Mouse (Mus musculus) liver, embryonic 14.5 days (tissue): ENCODE measurements around the gene Smc6. TPM values are rescaled to one million over a fixed set of nuclear protein-coding genes. Genes with fewer than 3 reads are reported as not detected.

ENCODE experiments used
- ATAC-seq: fragments of 200-750 bp; cut with Nextera tagmentation; 2 replicates; pipeline ENCODE4 v1.8.0; 2017; ENCODE audit warnings: moderate number of reproducible peaks, mild to moderate bottlenecking, moderate library complexity; ENCODE audit not compliant: insufficient read depth
- DNase-seq, 3 experiments: peaks; one replicate each; pipeline ENCODE4 v3.0.0-alpha.2; 2012 to 2013; ENCODE audit warnings: low read depth in 3 of 3, low spot score in 3 of 3
- H3K27ac ChIP-seq: fragments of 300-500 bp; sonication (generic); 2 replicates; pipeline ENCODE4 v1.5.1; 2014; ENCODE audit warnings: moderate library complexity, mild to moderate bottlenecking, control low read depth, inconsistent platforms
- H3K27me3 ChIP-seq: fragments of 300-500 bp; sonication (generic); 2 replicates; pipeline ENCODE4 v1.6.1; 2014; ENCODE audit warnings: mild to moderate bottlenecking, low read length, moderate library complexity; ENCODE audit not compliant: control insufficient read depth, insufficient read depth
- H3K36me3 ChIP-seq: fragments of 300-500 bp; sonication (generic); replicated peaks from 2 replicates; pipeline ENCODE4 v1.6.1; 2014; ENCODE audit warnings: low read depth; ENCODE audit not compliant: control insufficient read depth, insufficient read depth
- H3K4me1 ChIP-seq, 2 experiments: fragments of 200-500 bp in 1 of 2; fragments of 300-500 bp in 1 of 2; sonication (generic) in 1 of 2; replicated peaks; 2 replicates each; pipeline ENCODE4 v1.6.1; 2012 to 2014; ENCODE audit warnings: antibody characterized with exemption in 1 of 2, inconsistent platforms in 1 of 2, low read length in 1 of 2; ENCODE audit not compliant: control insufficient read depth in 2 of 2, insufficient read depth in 2 of 2
- H3K4me2 ChIP-seq: fragments of 300-500 bp; sonication (generic); 2 replicates; pipeline ENCODE4 v1.6.1; 2014; ENCODE audit warnings: low read depth, mild to moderate bottlenecking, control low read depth, moderate library complexity
- H3K4me3 ChIP-seq, 2 experiments: fragments of 200-500 bp in 1 of 2; fragments of 300-500 bp in 1 of 2; sonication (generic) in 1 of 2; 2 replicates each; pipeline ENCODE4 v1.5.1; 2012 to 2014; ENCODE audit warnings: low read depth in 2 of 2, low read length in 2 of 2, mild to moderate bottlenecking in 2 of 2, control low read depth in 1 of 2, inconsistent platforms in 1 of 2, moderate library complexity in 1 of 2; ENCODE audit not compliant: insufficient read depth in 1 of 2
- H3K9ac ChIP-seq: fragments of 300-500 bp; sonication (generic); replicated peaks from 2 replicates; pipeline ENCODE4 v1.6.1; 2014; ENCODE audit warnings: mild to moderate bottlenecking, control low read depth, moderate library complexity
- H3K9me3 ChIP-seq: fragments of 300-500 bp; sonication (generic); 2 replicates; pipeline ENCODE4 v1.6.1; 2016; ENCODE audit warnings: low read length, mixed read lengths; ENCODE audit not compliant: control insufficient read depth
- CTCF ChIP-seq: IDR thresholded peaks from 2 replicates; pipeline ENCODE4 v1.5.1; 2016; ENCODE audit warnings: antibody characterized with exemption, low read depth, control low read depth
- EP300 ChIP-seq: IDR thresholded peaks from 2 replicates; pipeline ENCODE4 v1.6.1; 2016; ENCODE audit warnings: antibody characterized with exemption, low read depth
- WGBS: fragments of 180-500 bp; shearing (Covaris S2); extraction: QIAGEN DNeasy Blood & Tissue Kit; methylation state at CpG from one replicate; pipeline ENCODE4 v1.1.7; 2014; ENCODE audit not compliant: insufficient replicate concordance; 5-methylcytosine and 5-hydroxymethylcytosine counted together
- polyA plus RNA-seq, 2 experiments: library from polyadenylated mRNA; depleted of rRNA in 1 of 2; stranded (reverse) in 1 of 2; unstranded in 1 of 2; fragments of >200 nt; fragmentation: Nextera tagmentation in 1 of 2; extraction: Ambion mirVana in 1 of 2; gene quantifications; 2 replicates each; pipeline versions ENCODE4 v1.2.1 to v1.2.3; 2012 to 2014

Gene Smc6
- polyA plus RNA-seq (2012; rRNA removed) (7.1 and 25.1 TPM in 2 replicates), polyA plus RNA-seq (2014; fragmentation: Nextera tagmentation; extraction: Ambion mirVana) (63.1 and 68.3 TPM in 2 replicates)

- no peaks in the 10 kb centered on the region for H3K9me3 ChIP-seq
- under 1% methylated on average over 79 of the region's 83 CpGs for WGBS
- peak within 1 kb of the TSS; percentile 84 for H3K4me2 ChIP-seq
- no peaks in the 10 kb centered on the region for H3K27me3 ChIP-seq
- H3K36me3 ChIP-seq, result no peaks in the 10 kb centered on the region
- peak within 1 kb of the TSS; percentile 80 to 96 for H3K4me3 ChIP-seq
- ATAC-seq (peak; percentile 95), DNase-seq (peak; percentile 87 to 90 (median 87))
- peaks cover 6 to 10% of the 10 kb centered on the region in 2 experiments; a peak in 3 of 4 replicates for H3K4me1 ChIP-seq
- peak within 1 kb of the TSS; percentile 84 for H3K27ac ChIP-seq
- peak within 1 kb of the TSS; percentile 94 for H3K9ac ChIP-seq
- TF ChIP-seq EP300 (0 out of 2 replicates have a peak, but pooled peaks have one; percentile 21), CTCF (peak; percentile 32)
These were observed at the start of gene Smc6, which contains the start of gene Gen1 for GRCm38 (mm10) chr12:11265382-11266281. Smc6 (plus strand) TSS chr12:11265886. Gen1 (minus strand) TSS chr12:11265801.

- TF ChIP-seq CTCF, result no peak
These were observed 49.2 kb upstream of the Smc6 start for GRCm38 (mm10) chr12:11216454-11216853.

GRCm38 (mm10) chr12:11217726-11218250 is 47.9 kb upstream of the Smc6 start:
- no peak for TF ChIP-seq EP300
- no peak for TF ChIP-seq CTCF
- no peaks in the 10 kb centered on the region for H3K4me1 ChIP-seq
- no peak overlapping the region for H3K4me3 ChIP-seq
- no peaks in the 10 kb centered on the region for H3K36me3 ChIP-seq
- no peak for DNase-seq
- ATAC-seq, result no peak
- H3K4me2 ChIP-seq, result no peak overlapping the region
- H3K27me3 ChIP-seq, result no peaks in the 10 kb centered on the region
- H3K27ac ChIP-seq, result no peak overlapping the region
- H3K9ac ChIP-seq, result no peak overlapping the region
- no peaks in the 10 kb centered on the region for H3K9me3 ChIP-seq
- 25% methylated on average over 7 of the region's 7 CpGs for WGBS

More at GRCm38 (mm10) chr12:11216454-11216853, 49.2 kb upstream of the Smc6 start:
- Histone ChIP-seq H3K9ac (no peak overlapping the region), H3K27ac (no peak overlapping the region), H3K9me3 (no peaks in the 10 kb centered on the region), H3K4me3 (no peak overlapping the region), H3K4me2 (no peak overlapping the region), H3K27me3 (no peaks in the 10 kb centered on the region), H3K36me3 (no peaks in the 10 kb centered on the region), H3K4me1 (no peaks in the 10 kb centered on the region)
- ATAC-seq (no peak), DNase-seq (no peak)
- WGBS, result 49% methylated on average over 3 of the region's 3 CpGs

GRCm38 (mm10) chr12:11221524-11222330 is 44.0 kb upstream of the Smc6 start:
- no peak for ATAC-seq
- 56% methylated on average over 20 of the region's 20 CpGs for WGBS
- Histone ChIP-seq H3K9me3 (no peaks in the 10 kb centered on the region), H3K9ac (no peak overlapping the region), H3K4me3 (no peak overlapping the region), H3K4me1 (no peaks in the 10 kb centered on the region), H3K27me3 (no peaks in the 10 kb centered on the region), H3K36me3 (no peaks in the 10 kb centered on the region), H3K4me2 (no peak overlapping the region), H3K27ac (no peak overlapping the region)
- TF ChIP-seq EP300 (no peak), CTCF (no peak)
- DNase-seq, result no peak
